Comparison of ENCODE assay signal across 24 mouse cellular contexts in the genomic region with DNA sequence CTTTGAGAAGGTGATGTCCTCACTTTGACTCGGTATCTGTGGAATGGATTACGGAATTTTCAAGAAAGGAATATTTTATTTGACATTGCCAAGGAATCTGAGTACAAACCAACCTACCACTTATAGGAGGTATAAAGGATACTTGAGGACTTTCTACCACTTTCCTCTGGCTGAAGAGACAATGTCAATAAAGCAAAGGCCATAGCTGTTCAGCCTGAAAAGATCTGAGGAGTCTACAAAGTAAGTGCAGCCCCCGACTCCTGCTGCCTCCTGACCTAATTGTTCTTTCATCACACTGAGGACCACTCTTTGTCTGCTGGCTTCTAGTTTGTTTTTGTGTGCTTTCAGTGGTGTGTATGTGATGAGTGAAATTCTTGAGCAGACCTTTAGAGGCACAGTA.
DNase-seq lines count a peak whose midpoint lies in the region; ATAC-seq and TF ChIP-seq lines count a peak whose summit lies in the region.
"Had no signal": no experiment of that assay in that cellular context is flagged by ENCODE, and none has a peak within 500 bp of the region (broad histone marks: within the 10 kb centered on the region; RNA-seq: fewer than 3 reads in every experiment).

No protein-coding gene starts in this region.

- no peaks in the 10 kb centered on the region for H3K9me3 ChIP-seq in lung, embryonic 16.5 days (ENCODE audit: control insufficient read depth, low read length)
- H3K9me3 ChIP-seq: forebrain, embryonic 10.5 days; forebrain, embryonic 13.5 days; heart, embryonic 10.5 days; heart, embryonic 13.5 days had no signal

- ATAC-seq in lung, embryonic 16.5 days (ENCODE audit: low read depth): peak; percentile 80
- ATAC-seq: activated CD4-positive, CD25-positive, alpha-beta regulatory T cell, adult 4 months; forebrain, embryonic 13.5 days; forebrain, embryonic 16.5 days; hindbrain, postnatal 0 days had no signal

- TF ChIP-seq CTCF in brain, embryonic 14.5 days (IDR thresholded peaks at IDR 0.05; ENCODE audit: borderline replicate concordance, extremely low read depth, insufficient read depth, insufficient read length): no peak

- H3K27ac ChIP-seq in lung, embryonic 16.5 days (ENCODE audit: low read length): no peak overlapping the region
- H3K27ac ChIP-seq: forebrain, embryonic 10.5 days; forebrain, embryonic 13.5 days; heart, adult 2 months; heart, embryonic 10.5 days; heart, embryonic 13.5 days; hindbrain, embryonic 14.5 days; hindbrain, postnatal 0 days had no signal

- no peak for TF ChIP-seq POLR2A in brain, embryonic 14.5 days (IDR thresholded peaks at IDR 0.05; ENCODE audit: borderline replicate concordance, extremely low read depth, insufficient read depth, insufficient read length, poor library complexity, severe bottlenecking)

- H3K27me3 ChIP-seq in lung, embryonic 16.5 days (ENCODE audit: control insufficient read depth, insufficient read depth, low read depth, low read length): no peaks in the 10 kb centered on the region
- H3K27me3 ChIP-seq: forebrain, embryonic 13.5 days; heart, embryonic 13.5 days had no signal

- no peak overlapping the region for H3K4me2 ChIP-seq in lung, embryonic 16.5 days (ENCODE audit: low read depth, low read length)
- H3K4me2 ChIP-seq: forebrain, embryonic 13.5 days; heart, embryonic 13.5 days; hindbrain, embryonic 14.5 days had no signal

- H3K4me3 ChIP-seq in lung, embryonic 16.5 days (ENCODE audit: low read length): no peak overlapping the region
- H3K4me3 ChIP-seq: forebrain, embryonic 10.5 days; forebrain, embryonic 13.5 days; heart, adult 2 months; heart, embryonic 10.5 days; heart, embryonic 13.5 days had no signal

- H3K9ac ChIP-seq in lung, embryonic 16.5 days (ENCODE audit: low read length): no peak overlapping the region
- H3K9ac ChIP-seq: forebrain, embryonic 13.5 days; heart, embryonic 13.5 days; hindbrain, embryonic 14.5 days had no signal

- DNase-seq in embryo, embryonic 10 days (ENCODE audit: low spot score): peak; percentile 5
- no peak for DNase-seq in embryo, embryonic 11 days
- no peak for DNase-seq in lung, postnatal 4 days
- peak; percentile 6 for DNase-seq in brain, embryonic 14.5 days (ENCODE audit: low read depth)
- DNase-seq in ovary, adult 18-20 months (ENCODE audit: low spot score): no peak
- DNase-seq: adrenal gland, adult 8-10 months; adrenal gland, postnatal 25 days; cerebellum, adult 2 months; cerebellum, adult 9-11 months; cerebellum, postnatal 25 days; gastrocnemius, postnatal 10 days; gastrocnemius, postnatal 36 days; heart, adult 2 months; heart, postnatal 14 days; heart, postnatal 4 days had no signal

- H3K36me3 ChIP-seq in lung, embryonic 16.5 days (ENCODE audit: control insufficient read depth, insufficient read depth, low read length): no peaks in the 10 kb centered on the region
- H3K36me3 ChIP-seq: forebrain, embryonic 10.5 days; heart, embryonic 10.5 days; heart, embryonic 13.5 days had no signal

- WGBS in lung, embryonic 16.5 days: 37% methylated on average over 3 of the region's 3 CpGs

- H3K4me1 ChIP-seq in lung, embryonic 16.5 days (replicated peaks; ENCODE audit: control insufficient read depth, insufficient read depth, low read length): no peaks in the 10 kb centered on the region
- H3K4me1 ChIP-seq: forebrain, embryonic 10.5 days; forebrain, embryonic 13.5 days; heart, embryonic 10.5 days; heart, embryonic 13.5 days had no signal

Comparison
In these comparisons a context has a peak if more than half of its experiments do, and no peak if none do; other contexts are left out.
1. DNase-seq: peak in embryo, embryonic 10 days (single experiment) and brain, embryonic 14.5 days (single experiment); none in embryo, embryonic 11 days (single experiment), lung, postnatal 4 days (0 of 2) and ovary, adult 18-20 months (single experiment).